Mouse (Mus musculus): ENCODE measurements around the gene Fam107b.
A peak's percentile ranks its signal among the peaks of the same experiment; 100 is the strongest.

The Fam107b gene

DNA sequence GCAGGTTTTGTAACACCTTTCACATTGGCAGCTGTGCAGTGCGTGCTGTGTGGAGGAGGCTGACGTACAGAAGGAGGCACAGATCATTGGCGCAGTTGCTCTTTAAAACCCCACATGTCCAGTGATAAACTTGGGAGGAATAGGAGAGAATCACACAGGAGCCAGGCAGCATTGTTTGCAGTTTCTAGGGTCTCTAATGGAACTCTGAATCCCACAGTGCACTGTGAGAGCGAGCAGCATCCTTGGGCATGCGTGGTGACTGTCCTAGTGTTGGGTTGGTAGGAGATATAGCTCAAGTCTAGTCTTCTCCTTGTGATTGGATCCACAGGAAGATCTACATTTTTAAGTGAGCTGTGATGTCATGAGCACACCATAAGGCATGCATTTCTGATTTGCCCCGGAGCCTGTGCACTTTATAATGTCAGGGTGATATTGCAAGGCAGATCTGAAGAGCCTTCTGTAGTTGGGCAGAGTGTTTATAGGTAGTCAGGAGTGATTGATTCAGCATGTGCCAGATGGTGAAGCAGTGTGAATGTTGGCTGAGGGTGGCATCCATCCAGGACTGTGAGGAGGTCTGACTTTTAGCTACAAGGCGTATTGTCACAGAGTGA, 169.2 kb downstream of the Fam107b start:
- DNase-seq (ENCODE audit: low spot score): no peak

- no peak for DNase-seq (ENCODE audit: low spot score)
Observed at GRCm38 (mm10) chr2:3740256-3740655, 170.0 kb downstream of the Fam107b start.

- no peak for DNase-seq (ENCODE audit: low spot score)
Observed at GRCm38 (mm10) chr2:3740670-3741069, 170.4 kb downstream of the Fam107b start.

GRCm38 (mm10) chr2:3742519-3742918, 172.2 kb downstream of the Fam107b start:
- no peak for DNase-seq (ENCODE audit: low spot score)

GRCm38 (mm10) chr2:3745041-3745440, 174.8 kb downstream of the Fam107b start:
- DNase-seq (ENCODE audit: low spot score): no peak

- DNase-seq (ENCODE audit: low spot score): no peak
Observed at GRCm38 (mm10) chr2:3745910-3746606, 175.8 kb downstream of the Fam107b start.

DNA sequence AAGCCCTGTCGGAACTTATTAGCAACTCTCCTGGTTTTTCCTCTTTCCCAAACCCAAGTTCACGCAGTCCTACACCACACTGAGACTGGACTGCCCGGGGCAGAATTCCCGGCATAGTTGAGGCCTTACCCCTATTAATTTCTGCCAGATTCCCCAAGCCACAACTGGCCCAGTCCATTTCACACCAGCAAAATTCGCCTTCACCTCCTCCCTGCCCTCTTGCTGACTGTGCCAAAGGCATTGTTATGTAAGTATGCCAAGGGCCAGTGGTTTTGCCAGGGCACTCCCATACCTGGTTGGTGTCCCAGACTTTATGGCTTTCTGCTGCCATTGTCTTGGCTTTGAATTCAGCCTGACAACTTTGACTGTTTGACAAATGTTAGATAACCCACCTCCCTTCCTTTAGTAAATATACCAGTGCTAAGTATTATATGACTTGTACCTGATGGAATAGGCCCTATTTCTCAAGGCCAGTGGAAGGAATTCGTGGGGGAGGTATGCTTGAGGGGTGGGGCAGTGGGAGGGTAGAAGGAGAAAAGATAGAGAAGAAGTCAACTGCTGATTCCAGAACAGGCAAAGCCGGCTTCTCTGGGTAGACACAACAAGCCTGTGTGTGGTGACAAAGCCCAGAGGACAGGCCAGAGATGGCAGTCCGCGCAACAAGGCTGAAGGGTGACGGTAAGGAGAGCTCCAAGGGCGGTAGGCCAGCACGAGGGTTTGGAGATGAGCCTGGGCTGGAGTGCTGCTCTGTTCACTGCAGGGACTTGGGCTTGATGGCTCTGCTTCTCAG, 178.6 kb downstream of the Fam107b start:
- DNase-seq (ENCODE audit: low spot score): peak; percentile 70

- DNase-seq (ENCODE audit: low spot score): peak; percentile 38
Observed at GRCm38 (mm10) chr2:3749504-3750024, 179.3 kb downstream of the Fam107b start.

GRCm38 (mm10) chr2:3750126-3750525, 179.8 kb downstream of the Fam107b start:
- no peak for DNase-seq (ENCODE audit: low spot score)

- no peak for DNase-seq (ENCODE audit: low spot score)
Observed at GRCm38 (mm10) chr2:3752365-3752764, 182.1 kb downstream of the Fam107b start.

GRCm38 (mm10) chr2:3752893-3753292, 182.6 kb downstream of the Fam107b start:
- DNase-seq (ENCODE audit: low spot score): no peak

- DNase-seq (ENCODE audit: low spot score): no peak
Observed at GRCm38 (mm10) chr2:3753749-3754148, 183.5 kb downstream of the Fam107b start.

- DNase-seq (ENCODE audit: low spot score): no peak
Observed at GRCm38 (mm10) chr2:3755936-3756335, 185.6 kb downstream of the Fam107b start.

DNA sequence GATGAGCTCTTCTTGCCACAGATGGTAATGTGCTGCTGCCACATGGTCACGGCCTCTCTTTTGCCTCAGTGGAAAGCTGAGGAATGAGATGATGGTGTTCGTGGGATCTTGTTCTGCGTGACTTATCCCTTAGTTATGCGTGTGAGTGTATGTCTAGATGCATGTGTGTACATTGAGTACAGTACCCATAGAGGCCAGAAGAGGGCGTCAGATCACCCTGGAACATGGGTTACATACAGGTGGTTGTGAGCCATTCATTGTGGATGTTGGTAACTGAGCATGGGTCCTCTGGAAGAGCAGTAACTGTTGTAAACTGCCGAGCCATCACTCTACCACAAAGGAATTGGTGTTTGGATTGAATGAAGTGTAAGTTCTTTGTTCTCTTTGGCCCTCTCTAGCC, 188.1 kb downstream of the Fam107b start:
- DNase-seq (ENCODE audit: low spot score): no peak

- DNase-seq (ENCODE audit: low spot score): no peak
Observed at GRCm38 (mm10) chr2:3760234-3760836, 190.0 kb downstream of the Fam107b start.

- no peak for DNase-seq (ENCODE audit: low spot score)
Observed at GRCm38 (mm10) chr2:3764136-3764535, 193.8 kb downstream of the Fam107b start.

DNA sequence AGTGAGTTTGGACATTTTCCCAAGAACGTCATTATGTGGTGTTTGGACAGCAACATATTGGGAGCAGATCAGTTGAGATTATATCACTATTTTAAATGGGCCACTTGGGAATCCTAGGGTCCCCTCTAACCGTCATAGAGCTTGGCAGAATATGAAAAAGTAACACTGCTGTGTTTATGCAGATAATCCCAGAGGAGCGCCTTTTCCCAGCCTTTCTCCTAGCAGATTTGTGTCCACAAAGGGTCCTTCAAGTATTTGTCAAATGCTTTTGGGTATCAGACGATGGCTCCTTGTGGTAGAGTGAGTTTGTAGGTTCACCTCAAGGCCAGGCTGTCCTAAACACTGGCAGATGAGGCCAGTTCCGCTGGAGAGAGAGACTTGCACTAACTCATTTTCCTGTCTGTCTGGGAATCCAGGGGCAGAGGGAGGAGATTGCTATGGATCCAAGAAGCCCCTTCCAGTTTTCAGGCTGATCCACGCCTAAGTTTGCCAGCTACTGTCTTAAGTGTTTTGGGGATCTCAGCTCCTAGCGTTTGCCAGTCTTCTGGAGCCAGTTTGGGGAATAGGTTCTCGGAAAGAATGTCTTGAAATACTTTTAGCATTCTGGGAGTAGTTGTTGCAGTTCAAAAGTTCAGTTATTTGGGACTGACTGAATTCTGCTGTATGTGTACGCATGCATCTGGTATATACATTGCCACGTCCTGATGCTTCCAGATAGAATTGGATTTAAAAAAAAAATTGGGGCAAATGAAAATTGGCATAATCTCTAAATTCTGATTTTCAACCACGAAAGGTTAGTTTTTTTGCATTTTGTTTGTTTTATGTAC, 195.9 kb downstream of the Fam107b start:
- DNase-seq (ENCODE audit: low spot score): no peak

GRCm38 (mm10) chr2:3769260-3769659, 199.0 kb downstream of the Fam107b start:
- peak; percentile 73 for DNase-seq (ENCODE audit: low spot score)

- DNase-seq (ENCODE audit: low spot score): no peak
Observed at GRCm38 (mm10) chr2:3769786-3770318, 199.6 kb downstream of the Fam107b start.

DNA sequence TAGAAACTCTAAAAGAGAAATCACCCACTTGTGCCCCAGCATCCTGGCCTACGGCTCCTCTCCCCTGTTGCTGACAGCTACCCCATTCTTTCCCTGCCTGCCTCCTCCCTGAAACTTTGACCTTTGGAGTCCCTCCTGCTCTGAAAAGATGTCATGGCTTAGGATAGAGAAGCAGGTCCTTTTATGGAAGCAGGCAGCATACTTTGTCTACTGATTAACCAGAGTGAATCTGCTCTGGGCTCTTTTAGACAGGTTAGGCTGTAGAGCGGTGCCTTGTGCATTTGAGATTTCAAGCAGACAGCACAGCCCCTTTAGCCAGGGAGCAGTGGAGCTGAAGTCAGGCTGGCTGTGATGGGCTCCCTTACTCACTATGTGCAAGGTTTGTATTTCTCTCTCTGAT, 200.1 kb downstream of the Fam107b start:
- no peak for DNase-seq (ENCODE audit: low spot score)

GRCm38 (mm10) chr2:3771483-3771882, 201.2 kb downstream of the Fam107b start:
- DNase-seq (ENCODE audit: low spot score): no peak

Measured in urinary bladder, postnatal 14 days (tissue).